Mouse (Mus musculus) MEL (cell line): ENCODE data around the gene Hspa1b. TPM values are rescaled to one million over a fixed set of nuclear protein-coding genes. Genes with fewer than 3 reads are reported as not detected.

Experiments
- DNase-seq: peaks from one replicate; pipeline ENCODE4 v3.0.0; 2011; ENCODE audit warnings: low read depth, low spot score
- H3K27ac ChIP-seq: 2 replicates; pipeline ENCODE4 v1.5.1; 2012; ENCODE audit warnings: low read depth, mild to moderate bottlenecking, control low read depth, low read length, moderate library complexity; ENCODE audit not compliant: control insufficient read depth
- H3K27me3 ChIP-seq, 2 experiments: fragments of 150-350 bp in 1 of 2; sonication (generic) in 1 of 2; 2 replicates each; pipeline ENCODE4 v1.6.1; 2012; ENCODE audit warnings: low read length in 2 of 2, mild to moderate bottlenecking in 2 of 2, improper control_type of control experiment in 1 of 2, moderate library complexity in 1 of 2; ENCODE audit not compliant: insufficient read depth in 2 of 2, control insufficient read depth in 1 of 2
- H3K36me3 ChIP-seq, 2 experiments: 2 replicates each; pipeline ENCODE4 v1.6.1; 2012 to 2014; ENCODE audit warnings: low read length in 2 of 2, improper control_type of control experiment in 1 of 2, inconsistent platforms in 1 of 2, mild to moderate bottlenecking in 1 of 2; ENCODE audit not compliant: insufficient read depth in 2 of 2, control insufficient read depth in 1 of 2
- H3K4me1 ChIP-seq, 2 experiments: fragments of 150-350 bp in 1 of 2; sonication (generic) in 1 of 2; 2 replicates each; pipeline ENCODE4 v1.6.1; 2012; ENCODE audit warnings: low read length in 2 of 2, improper control_type of control experiment in 1 of 2, mild to moderate bottlenecking in 1 of 2; ENCODE audit not compliant: insufficient read depth in 2 of 2, control insufficient read depth in 1 of 2
- H3K4me3 ChIP-seq, 2 experiments: fragments of 150-350 bp in 1 of 2; sonication (generic) in 1 of 2; 2 replicates each; pipeline ENCODE4 v1.5.1; 2012; ENCODE audit warnings: low read depth in 2 of 2, low read length in 2 of 2, mild to moderate bottlenecking in 2 of 2, moderate library complexity in 2 of 2, control low read depth in 1 of 2, improper control_type of control experiment in 1 of 2; ENCODE audit not compliant: control insufficient read depth in 1 of 2, insufficient read depth in 1 of 2
- H3K79me2 ChIP-seq: 2 replicates; pipeline ENCODE4 v1.6.1; 2012; ENCODE audit warnings: mild to moderate bottlenecking, low read length, moderate library complexity; ENCODE audit not compliant: control insufficient read depth, poor library complexity, insufficient read depth
- H3K9ac ChIP-seq: 2 replicates; pipeline ENCODE4 v1.6.1; 2012; ENCODE audit warnings: low read depth, mild to moderate bottlenecking, control low read depth, low read length, moderate library complexity; ENCODE audit not compliant: control insufficient read depth, poor library complexity, severe bottlenecking
- H3K9me3 ChIP-seq: fragments of 150-350 bp; sonication (generic); replicated peaks from 2 replicates; pipeline ENCODE4 v1.6.1; 2012; ENCODE audit warnings: mild to moderate bottlenecking, low read length, improper control_type of control experiment, moderate library complexity; ENCODE audit not compliant: insufficient read depth
- CHD1 ChIP-seq: IDR thresholded peaks from 2 replicates; pipeline ENCODE4 v1.6.1; 2012; ENCODE audit warnings: low read depth, mild to moderate bottlenecking, inconsistent platforms, low read length, improper control_type of control experiment
- CHD2 ChIP-seq: IDR thresholded peaks from 2 replicates; pipeline ENCODE4 v1.6.1; 2011; ENCODE audit warnings: low read length, improper control_type of control experiment
- E2F4 ChIP-seq: IDR thresholded peaks from 2 replicates; pipeline ENCODE4 v1.6.1; 2011; ENCODE audit warnings: low read depth, low read length, improper control_type of control experiment, borderline replicate concordance
- ELF1 ChIP-seq: IDR thresholded peaks from 2 replicates; pipeline ENCODE4 v1.6.1; 2014; ENCODE audit warnings: low read depth, mild to moderate bottlenecking, inconsistent platforms, low read length, improper control_type of control experiment, moderate library complexity
- GABPA ChIP-seq: IDR thresholded peaks from 2 replicates; pipeline ENCODE4 v1.6.1; 2012; ENCODE audit warnings: low read depth, mild to moderate bottlenecking, inconsistent platforms, low read length, improper control_type of control experiment, moderate library complexity
- GATA1 ChIP-seq: IDR thresholded peaks from 2 replicates; pipeline ENCODE4 v1.6.1; 2011; ENCODE audit warnings: low read depth, low read length, improper control_type of control experiment
- HCFC1 ChIP-seq: IDR thresholded peaks from 2 replicates; pipeline ENCODE4 v1.6.1; 2012; ENCODE audit warnings: low read depth, mild to moderate bottlenecking, inconsistent platforms, low read length, improper control_type of control experiment, moderate library complexity
- MAZ ChIP-seq: IDR thresholded peaks from 2 replicates; pipeline ENCODE4 v1.6.1; 2012; ENCODE audit warnings: low read depth, mild to moderate bottlenecking, inconsistent platforms, low read length, improper control_type of control experiment
- MEF2A ChIP-seq: IDR thresholded peaks from 2 replicates; pipeline ENCODE4 v1.6.1; 2014; ENCODE audit warnings: low read depth, mild to moderate bottlenecking, inconsistent platforms, low read length, improper control_type of control experiment; ENCODE audit not compliant: poor library complexity, insufficient replicate concordance, severe bottlenecking; ENCODE audit errors: extremely low read depth
- MYB ChIP-seq: IDR thresholded peaks from 2 replicates; pipeline ENCODE4 v1.6.1; 2011; ENCODE audit warnings: mild to moderate bottlenecking, low read depth, low read length, improper control_type of control experiment
- MYC ChIP-seq: IDR thresholded peaks from 2 replicates; pipeline ENCODE4 v1.6.1; 2011; ENCODE audit warnings: low read depth, mild to moderate bottlenecking, low read length, improper control_type of control experiment, moderate library complexity
- NRF1 ChIP-seq: IDR thresholded peaks from 2 replicates; pipeline ENCODE4 v1.6.1; 2014; ENCODE audit warnings: low read depth, mild to moderate bottlenecking, inconsistent platforms, low read length, improper control_type of control experiment, moderate library complexity; ENCODE audit not compliant: poor library complexity, insufficient read depth, severe bottlenecking
- POLR2AphosphoS2 ChIP-seq: IDR thresholded peaks from 2 replicates; pipeline ENCODE4 v1.6.1; 2011; ENCODE audit warnings: low read length, improper control_type of control experiment
- RAD21 ChIP-seq: IDR thresholded peaks from 2 replicates; pipeline ENCODE4 v1.6.1; 2011; ENCODE audit warnings: mild to moderate bottlenecking, low read depth, low read length, improper control_type of control experiment
- SIN3A ChIP-seq: IDR thresholded peaks from 2 replicates; pipeline ENCODE4 v1.6.1; 2012; ENCODE audit warnings: low read length, improper control_type of control experiment, inconsistent platforms
- TAL1 ChIP-seq: IDR thresholded peaks from 2 replicates; pipeline ENCODE4 v1.6.1; 2012; ENCODE audit warnings: mild to moderate bottlenecking, inconsistent platforms, low read length, moderate library complexity, mixed read lengths
- UBTF ChIP-seq: IDR thresholded peaks from 2 replicates; pipeline ENCODE4 v1.6.1; 2012; ENCODE audit warnings: low read depth, mild to moderate bottlenecking, inconsistent platforms, low read length, improper control_type of control experiment, moderate library complexity, borderline replicate concordance; ENCODE audit not compliant: insufficient read depth
- USF1 ChIP-seq: IDR thresholded peaks from 2 replicates; pipeline ENCODE4 v1.6.1; 2014; ENCODE audit warnings: low read depth, mild to moderate bottlenecking, inconsistent platforms, low read length, improper control_type of control experiment, moderate library complexity
- ZC3H11A ChIP-seq: IDR thresholded peaks from 2 replicates; pipeline ENCODE4 v1.6.1; 2012; ENCODE audit warnings: low read depth, mild to moderate bottlenecking, inconsistent platforms, low read length, improper control_type of control experiment
- ZMIZ1 ChIP-seq: IDR thresholded peaks from 2 replicates; pipeline ENCODE4 v1.6.1; 2012; ENCODE audit warnings: low read depth, mild to moderate bottlenecking, inconsistent platforms, low read length, improper control_type of control experiment, moderate library complexity
- polyA plus RNA-seq, 2 experiments: library from polyadenylated mRNA; stranded (reverse) in 1 of 2; unstranded in 1 of 2; fragments of >175 nt in 1 of 2; fragments of >200 nt in 1 of 2; gene quantifications; 2 replicates each; pipeline versions ENCODE4 v1.2.1 to v1.2.4; 2012; ENCODE audit warnings: low replicate concordance in 2 of 2, low read depth in 1 of 2; ENCODE audit not compliant: insufficient read length in 2 of 2, insufficient read depth in 1 of 2, missing spikeins in 1 of 2
- total RNA-seq: library from RNA; depleted of rRNA; stranded (reverse); fragments of 300-350 nt; gene quantifications from 2 replicates; pipeline ENCODE4 v1.2.3, GENCODE M21; 2012

The Hspa1b gene
- total and polyA plus RNA-seq, 3 experiments: 0.04 TPM; not detected in 2

- TF ChIP-seq GABPA (no peak), USF1 (peak; percentile 50; the same call in 1 of the 2 replicates), NRF1 (no peak), TAL1 (no peak), HCFC1 (no peak), MYC (0 out of 2 replicates have a peak, but pooled peaks have one; percentile 62), MAZ (no peak), ELF1 (no peak), ZC3H11A (no peak), GATA1 (no peak), E2F4 (no peak), CHD1 (peak; percentile 85), UBTF (no peak), ZMIZ1 (no peak), SIN3A (no peak), POLR2AphosphoS2 (0 out of 2 replicates have a peak, but pooled peaks have one; percentile 15), RAD21 (no peak), MEF2A (no peak), MYB (no peak), CHD2 (no peak)
- H3K4me3 ChIP-seq: peak overlapping the region; percentile 64 to 99
- H3K79me2 ChIP-seq: peaks cover 22% of the 10 kb centered on the region
- peak overlapping the region; percentile 100 for H3K9ac ChIP-seq
- H3K9me3 ChIP-seq: no peaks in the 10 kb centered on the region
- peaks cover 0 to 3% of the 10 kb centered on the region in 2 experiments; a peak in 1 of 4 replicates for H3K4me1 ChIP-seq
- H3K27me3 ChIP-seq: no peaks in the 10 kb centered on the region
- peaks cover 0 to 11% of the 10 kb centered on the region in 2 experiments; a peak in 3 of 4 replicates for H3K36me3 ChIP-seq
- peak; percentile 27 for DNase-seq
- H3K27ac ChIP-seq: peak overlapping the region; percentile 90
These were observed 7.2 kb downstream of the Hspa1b start for GRCm38 (mm10) chr17:34951636-34952377.
